Mouse (Mus musculus) lung, adult 18-20 months (tissue): ENCODE measurements around the gene Prr18.

Experiments
- DNase-seq, 2 experiments: peaks; one replicate each; pipeline ENCODE4 v3.0.0; 2022; ENCODE audit warnings: mixed read lengths in 2 of 2

Prr18 gene

DNA sequence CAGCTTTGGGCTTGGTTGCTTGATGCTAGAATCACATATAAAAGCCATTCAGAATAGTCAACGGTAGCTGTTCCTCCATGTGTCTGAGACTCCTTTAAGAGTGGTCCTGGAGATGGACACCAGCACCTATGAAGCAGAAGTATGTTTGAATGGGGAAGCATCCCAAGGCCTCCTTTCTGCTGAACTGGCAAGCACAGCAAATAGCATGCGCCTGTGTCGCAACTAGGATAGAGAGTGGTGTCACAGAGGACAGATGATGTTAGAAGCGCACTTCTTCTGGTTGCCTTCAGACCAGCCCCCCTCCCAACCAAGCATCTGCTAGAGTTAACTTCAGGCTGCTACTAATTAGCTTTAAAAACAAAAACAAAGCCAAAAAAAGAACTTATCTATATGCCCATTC, 53.2 kb downstream of the Prr18 start:
- DNase-seq: no peak
